Mouse (Mus musculus): ENCODE data around the gene Gm3317. TPM values are rescaled to one million over a fixed set of nuclear protein-coding genes. Genes with fewer than 3 reads are reported as not detected.
"Not testable (repeated sequence)": the region's sequence is repeated elsewhere in the genome, so short reads cannot be mapped to it uniquely, and the experiment has no call there.

The Gm3317 gene
- polyA plus RNA-seq (2014; fragmentation: Nextera tagmentation; extraction: Ambion mirVana): not detected in 2 replicates

- H3K9me3 ChIP-seq (ENCODE audit: control insufficient read depth, low read length); H3K27me3 ChIP-seq (ENCODE audit: control insufficient read depth, insufficient read depth, low read length); ATAC-seq (ENCODE audit: low read depth); H3K9ac ChIP-seq (replicated peaks; ENCODE audit: low read depth, low read length); H3K4me3 ChIP-seq (ENCODE audit: low read depth, low read length); H3K4me1 ChIP-seq (ENCODE audit: control insufficient read depth, insufficient read depth, low read length); H3K27ac ChIP-seq (ENCODE audit: low read depth, low read length); H3K36me3 ChIP-seq (ENCODE audit: control insufficient read depth, insufficient read depth, low read length); H3K4me2 ChIP-seq (ENCODE audit: low read depth, low read length): not testable (repeated sequence)
- no CpG with 5 or more reads among the region's 1 CpGs for WGBS
Measured at GRCm38 (mm10) chr14:5164235-5164634, at the start of gene Gm3317. Gene Gm3317 (plus strand): TSS chr14:5164535.

- H3K4me1 ChIP-seq (ENCODE audit: control insufficient read depth, insufficient read depth, low read length); H3K4me3 ChIP-seq (ENCODE audit: low read depth, low read length); H3K27ac ChIP-seq (ENCODE audit: low read depth, low read length); H3K9me3 ChIP-seq (ENCODE audit: control insufficient read depth, low read length); ATAC-seq (ENCODE audit: low read depth); H3K27me3 ChIP-seq (ENCODE audit: control insufficient read depth, insufficient read depth, low read length); H3K9ac ChIP-seq (replicated peaks; ENCODE audit: low read depth, low read length); H3K36me3 ChIP-seq (ENCODE audit: control insufficient read depth, insufficient read depth, low read length); H3K4me2 ChIP-seq (ENCODE audit: low read depth, low read length): not testable (repeated sequence)
- WGBS: 85% methylated on average over 2 of the region's 2 CpGs
Measured at GRCm38 (mm10) chr14:5131219-5131618, 33.1 kb upstream of the Gm3317 start, which contains the start of gene Gm8279. Gene Gm8279 (plus strand): TSS chr14:5131519.

DNA sequence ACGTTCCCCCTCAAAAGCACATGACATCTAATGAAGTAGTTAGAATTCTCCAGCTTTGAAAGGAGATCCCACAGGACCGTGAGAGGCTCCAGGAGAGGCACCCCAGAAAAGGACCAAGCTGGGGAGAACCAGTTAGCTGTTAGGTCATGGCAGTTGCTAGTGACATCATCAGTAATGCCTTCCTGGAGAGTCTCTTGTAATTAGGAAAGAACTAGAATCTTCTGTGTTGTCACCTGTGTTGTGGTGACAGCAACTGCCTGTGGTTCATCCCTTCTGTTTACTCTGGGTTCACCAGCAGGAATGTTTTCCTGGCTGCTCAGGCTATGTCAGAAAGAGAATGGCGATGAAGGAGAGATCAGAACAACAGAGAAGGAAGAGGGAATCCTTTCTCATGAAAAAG lies 21.2 kb downstream of the Gm3317 start, which contains the start of gene Gm8271:
TSS of gene Gm8271 (plus strand) at position 301 of the 400 bp plus-strand sequence.
- ATAC-seq (ENCODE audit: low read depth); H3K4me2 ChIP-seq (ENCODE audit: low read depth, low read length); H3K27ac ChIP-seq (ENCODE audit: low read depth, low read length); H3K9ac ChIP-seq (replicated peaks; ENCODE audit: low read depth, low read length); H3K4me3 ChIP-seq (ENCODE audit: low read depth, low read length); H3K9me3 ChIP-seq (ENCODE audit: control insufficient read depth, low read length); H3K4me1 ChIP-seq (ENCODE audit: control insufficient read depth, insufficient read depth, low read length); H3K36me3 ChIP-seq (ENCODE audit: control insufficient read depth, insufficient read depth, low read length); H3K27me3 ChIP-seq (ENCODE audit: control insufficient read depth, insufficient read depth, low read length): not testable (repeated sequence)
- no CpG with 5 or more reads among the region's 3 CpGs for WGBS

Other genes with a start within 250 kb of the Gm3317 start
- not detected in 2 replicates for gene Gm8297, start 180.6 kb upstream of the Gm3317 start, polyA plus RNA-seq (2014; fragmentation: Nextera tagmentation; extraction: Ambion mirVana)
- 1.2 TPM in 1 of 2 replicates, not detected in the other for gene Gm3298, start 148.6 kb upstream of the Gm3317 start, polyA plus RNA-seq (2014; fragmentation: Nextera tagmentation; extraction: Ambion mirVana)
- gene 4930555G01Rik, start 113.9 kb upstream of the Gm3317 start, polyA plus RNA-seq (2014; fragmentation: Nextera tagmentation; extraction: Ambion mirVana): not detected in 2 replicates
- gene Gm8281, start 93.5 kb upstream of the Gm3317 start, polyA plus RNA-seq (2014; fragmentation: Nextera tagmentation; extraction: Ambion mirVana): 13.4 and 14.5 TPM in 2 replicates
- not detected in 2 replicates for gene Gm8279, start 33.0 kb upstream of the Gm3317 start, polyA plus RNA-seq (2014; fragmentation: Nextera tagmentation; extraction: Ambion mirVana)
- gene Gm8271, start 21.3 kb downstream of the Gm3317 start, polyA plus RNA-seq (2014; fragmentation: Nextera tagmentation; extraction: Ambion mirVana): not detected in 2 replicates
- gene Gm3526, start 96.0 kb downstream of the Gm3317 start, polyA plus RNA-seq (2014; fragmentation: Nextera tagmentation; extraction: Ambion mirVana): 0.16 TPM in 1 of 2 replicates, not detected in the other
- not detected in 2 replicates for gene Gm3542, start 170.4 kb downstream of the Gm3317 start, polyA plus RNA-seq (2014; fragmentation: Nextera tagmentation; extraction: Ambion mirVana)
- gene Gm3500, start 224.5 kb downstream of the Gm3317 start, polyA plus RNA-seq (2014; fragmentation: Nextera tagmentation; extraction: Ambion mirVana): 0.90 and 1.8 TPM in 2 replicates

Data from neural tube, embryonic 14.5 days (tissue).